Mouse (Mus musculus): Measurements from ENCODE around the gene Cdkn2aip. TPM values are rescaled to one million over a fixed set of nuclear protein-coding genes. Genes with fewer than 3 reads are reported as not detected.

Cdkn2aip gene
- polyA plus RNA-seq, 1 experiment from 2014 or later, result 21.1 TPM

GRCm38 (mm10) chr8:47695431-47696105 is 18.2 kb downstream of the Cdkn2aip start:
- Histone ChIP-seq H3K27ac (ENCODE audit: poor library complexity, severe bottlenecking) (no peak overlapping the region), H3K4me3 (no peak overlapping the region), H3K9me3 (replicated peaks) (no peaks in the 10 kb centered on the region), H3K4me2 (no peak overlapping the region), H3K36me3 (no peaks in the 10 kb centered on the region), H3K27me3 (replicated peaks) (no peaks in the 10 kb centered on the region), H3K4me1 (replicated peaks) (no peaks in the 10 kb centered on the region), H3K9ac (no peak overlapping the region)
- 78% methylated on average over 5 of the region's 5 CpGs for WGBS
- no peak for ATAC-seq (ENCODE audit: insufficient number of reproducible peaks, low FRiP score)

- WGBS, result 17% methylated on average over 2 of the region's 2 CpGs
- ATAC-seq (ENCODE audit: insufficient number of reproducible peaks, low FRiP score), result no peak
- no peak overlapping the region for H3K4me2 ChIP-seq
- no peaks in the 10 kb centered on the region for H3K36me3 ChIP-seq
- H3K27me3 ChIP-seq (replicated peaks), result no peaks in the 10 kb centered on the region
- H3K4me1 ChIP-seq (replicated peaks), result no peaks in the 10 kb centered on the region
- peaks cover 6% of the 10 kb centered on the region; the same call in 1 of the 2 replicates for H3K9me3 ChIP-seq (replicated peaks)
- no peak overlapping the region for H3K4me3 ChIP-seq
- H3K27ac ChIP-seq (ENCODE audit: poor library complexity, severe bottlenecking), result no peak overlapping the region
- H3K9ac ChIP-seq, result no peak overlapping the region
These were observed 20.6 kb downstream of the Cdkn2aip start for GRCm38 (mm10) chr8:47693119-47693518.

- WGBS, result 77% methylated on average over 10 of the region's 10 CpGs
These were observed 21.9 kb downstream of the Cdkn2aip start for GRCm38 (mm10) chr8:47691831-47692230.

GRCm38 (mm10) chr8:47691303-47691702 is 22.4 kb downstream of the Cdkn2aip start:
- ATAC-seq (ENCODE audit: insufficient number of reproducible peaks, low FRiP score), result no peak

More at GRCm38 (mm10) chr8:47691831-47692230, 21.9 kb downstream of the Cdkn2aip start:
- Histone ChIP-seq H3K4me1 (replicated peaks) (no peaks in the 10 kb centered on the region), H3K9ac (no peak overlapping the region), H3K4me2 (no peak overlapping the region), H3K27me3 (replicated peaks) (no peaks in the 10 kb centered on the region), H3K9me3 (replicated peaks) (peaks cover 6% of the 10 kb centered on the region; the same call in 1 of the 2 replicates), H3K4me3 (no peak overlapping the region), H3K27ac (ENCODE audit: poor library complexity, severe bottlenecking) (no peak overlapping the region), H3K36me3 (no peaks in the 10 kb centered on the region)
- ATAC-seq (ENCODE audit: insufficient number of reproducible peaks, low FRiP score), result no peak

GRCm38 (mm10) chr8:47690674-47691078 is 23.1 kb downstream of the Cdkn2aip start:
- ATAC-seq (ENCODE audit: insufficient number of reproducible peaks, low FRiP score), result no peak
- H3K4me1 ChIP-seq (replicated peaks), result no peaks in the 10 kb centered on the region
- WGBS, result 6% methylated on average over 16 of the region's 16 CpGs

More at GRCm38 (mm10) chr8:47691303-47691702, 22.4 kb downstream of the Cdkn2aip start:
- Histone ChIP-seq H3K4me1 (replicated peaks) (no peaks in the 10 kb centered on the region), H3K4me2 (peak overlapping the region; percentile 72), H3K9me3 (replicated peaks) (peaks cover 6% of the 10 kb centered on the region; the same call in 1 of the 2 replicates), H3K4me3 (no peak overlapping the region), H3K27me3 (replicated peaks) (no peaks in the 10 kb centered on the region), H3K27ac (ENCODE audit: poor library complexity, severe bottlenecking) (no peak overlapping the region), H3K36me3 (no peaks in the 10 kb centered on the region), H3K9ac (0 out of 2 replicates have a peak overlapping the region, but pooled peaks have one; percentile 53)
- 55% methylated on average over 7 of the region's 7 CpGs for WGBS

GRCm38 (mm10) chr8:47689704-47690326 is 23.9 kb downstream of the Cdkn2aip start:
- no peak; the same call in 1 of the 2 replicates for ATAC-seq (ENCODE audit: insufficient number of reproducible peaks, low FRiP score)
- no peak overlapping the region for H3K4me2 ChIP-seq
- 54% methylated on average over 12 of the region's 12 CpGs for WGBS
- no peak overlapping the region for H3K4me3 ChIP-seq
- no peak overlapping the region for H3K9ac ChIP-seq
- H3K36me3 ChIP-seq, result peaks cover 2% of the 10 kb centered on the region; the same call in 1 of the 2 replicates
- H3K9me3 ChIP-seq (replicated peaks), result peaks cover 6% of the 10 kb centered on the region; the same call in 1 of the 2 replicates
- no peak overlapping the region for H3K27ac ChIP-seq (ENCODE audit: poor library complexity, severe bottlenecking)
- H3K4me1 ChIP-seq (replicated peaks), result peaks cover 2% of the 10 kb centered on the region; the same call in 1 of the 2 replicates
- H3K27me3 ChIP-seq (replicated peaks), result no peaks in the 10 kb centered on the region

More at GRCm38 (mm10) chr8:47690674-47691078, 23.1 kb downstream of the Cdkn2aip start:
- H3K27me3 ChIP-seq (replicated peaks), result no peaks in the 10 kb centered on the region
- peak overlapping the region; percentile 72 for H3K4me2 ChIP-seq
- H3K36me3 ChIP-seq, result no peaks in the 10 kb centered on the region
- no peak overlapping the region for H3K27ac ChIP-seq (ENCODE audit: poor library complexity, severe bottlenecking)
- H3K9ac ChIP-seq, result peak overlapping the region; percentile 53
- peaks cover 6% of the 10 kb centered on the region; the same call in 1 of the 2 replicates for H3K9me3 ChIP-seq (replicated peaks)
- peak overlapping the region; percentile 45 for H3K4me3 ChIP-seq

GRCm38 (mm10) chr8:47684441-47684840 is 29.3 kb downstream of the Cdkn2aip start:
- Histone ChIP-seq H3K27me3 (replicated peaks) (no peaks in the 10 kb centered on the region), H3K36me3 (peaks cover 8% of the 10 kb centered on the region), H3K9ac (no peak overlapping the region), H3K9me3 (replicated peaks) (peaks cover under 1% of the 10 kb centered on the region; the same call in 1 of the 2 replicates), H3K4me2 (no peak overlapping the region), H3K4me3 (no peak overlapping the region), H3K27ac (ENCODE audit: poor library complexity, severe bottlenecking) (no peak overlapping the region), H3K4me1 (replicated peaks) (peaks cover 4% of the 10 kb centered on the region; the same call in 1 of the 2 replicates)
- ATAC-seq (ENCODE audit: insufficient number of reproducible peaks, low FRiP score), result no peak
- 32% methylated on average over 5 of the region's 5 CpGs for WGBS

- no peak for ATAC-seq (ENCODE audit: insufficient number of reproducible peaks, low FRiP score)
- Histone ChIP-seq H3K4me2 (no peak overlapping the region), H3K36me3 (peaks cover 9% of the 10 kb centered on the region), H3K27ac (ENCODE audit: poor library complexity, severe bottlenecking) (no peak overlapping the region), H3K9ac (no peak overlapping the region), H3K4me3 (no peak overlapping the region), H3K9me3 (replicated peaks) (no peaks in the 10 kb centered on the region), H3K4me1 (replicated peaks) (peaks cover 4% of the 10 kb centered on the region; the same call in 1 of the 2 replicates), H3K27me3 (replicated peaks) (no peaks in the 10 kb centered on the region)
- WGBS, result 81% methylated on average over 9 of the region's 9 CpGs
These were observed 29.7 kb downstream of the Cdkn2aip start for GRCm38 (mm10) chr8:47683994-47684393.

GRCm38 (mm10) chr8:47680306-47680705 is 33.4 kb downstream of the Cdkn2aip start:
- Histone ChIP-seq H3K9ac (no peak overlapping the region), H3K36me3 (peaks cover 13% of the 10 kb centered on the region), H3K9me3 (replicated peaks) (no peaks in the 10 kb centered on the region), H3K4me1 (replicated peaks) (peaks cover 16% of the 10 kb centered on the region), H3K4me3 (no peak overlapping the region), H3K4me2 (no peak overlapping the region), H3K27me3 (replicated peaks) (no peaks in the 10 kb centered on the region), H3K27ac (ENCODE audit: poor library complexity, severe bottlenecking) (no peak overlapping the region)
- WGBS, result 83% methylated on average over 4 of the region's 4 CpGs
- ATAC-seq (ENCODE audit: insufficient number of reproducible peaks, low FRiP score), result no peak

- no peak for ATAC-seq (ENCODE audit: insufficient number of reproducible peaks, low FRiP score)
These were observed 34.1 kb downstream of the Cdkn2aip start for GRCm38 (mm10) chr8:47679603-47680002.

GRCm38 (mm10) chr8:47676631-47677030 is 37.1 kb downstream of the Cdkn2aip start:
- Histone ChIP-seq H3K9me3 (replicated peaks) (no peaks in the 10 kb centered on the region), H3K4me1 (replicated peaks) (peaks cover 11% of the 10 kb centered on the region), H3K27ac (ENCODE audit: poor library complexity, severe bottlenecking) (no peak overlapping the region), H3K36me3 (0 out of 2 replicates have a peak, but pooled peaks cover 7% of the 10 kb centered on the region), H3K4me3 (peak overlapping the region; percentile 79), H3K27me3 (replicated peaks) (no peaks in the 10 kb centered on the region), H3K9ac (no peak overlapping the region), H3K4me2 (peak overlapping the region; percentile 87)
- 57% methylated on average over 2 of the region's 2 CpGs for WGBS
- no peak for ATAC-seq (ENCODE audit: insufficient number of reproducible peaks, low FRiP score)

More at GRCm38 (mm10) chr8:47679603-47680002, 34.1 kb downstream of the Cdkn2aip start:
- Histone ChIP-seq H3K9ac (no peak overlapping the region), H3K9me3 (replicated peaks) (no peaks in the 10 kb centered on the region), H3K4me2 (no peak overlapping the region), H3K27ac (ENCODE audit: poor library complexity, severe bottlenecking) (no peak overlapping the region), H3K27me3 (replicated peaks) (no peaks in the 10 kb centered on the region), H3K4me3 (no peak overlapping the region), H3K4me1 (replicated peaks) (peaks cover 11% of the 10 kb centered on the region), H3K36me3 (peaks cover 10% of the 10 kb centered on the region)
- WGBS, result 53% methylated on average over 1 of the region's 1 CpGs

Measured in heart, embryonic 12.5 days (tissue).